In genomic region chr6:60985919-60986318, GRCm38 (mm10) we compare ENCODE assay signal across 12 mouse cellular contexts.
DNase-seq lines count a peak whose midpoint lies in the region; ATAC-seq and TF ChIP-seq lines count a peak whose summit lies in the region.
"Had no signal": no experiment of that assay in that cellular context is flagged by ENCODE, and none has a peak within 500 bp of the region (broad histone marks: within the 10 kb centered on the region; RNA-seq: fewer than 3 reads in every experiment).

No protein-coding gene starts in this region.

- H3K4me2 ChIP-seq in forebrain, embryonic 16.5 days (ENCODE audit: low read length): no peak overlapping the region
- no peak overlapping the region for H3K4me2 ChIP-seq in forebrain, embryonic 12.5 days
- no peak overlapping the region for H3K4me2 ChIP-seq in liver, postnatal 0 days (ENCODE audit: low read depth, low read length)
- no peak overlapping the region for H3K4me2 ChIP-seq in liver, embryonic 11.5 days
- H3K4me2 ChIP-seq: heart, embryonic 11.5 days; limb, embryonic 13.5 days; midbrain, embryonic 12.5 days had no signal

- no peak for TF ChIP-seq EP300 in liver, postnatal 0 days (IDR thresholded peaks at IDR 0.05; ENCODE audit: low read depth)

- H3K36me3 ChIP-seq in forebrain, embryonic 16.5 days (ENCODE audit: control insufficient read depth, insufficient read depth): no peaks in the 10 kb centered on the region
- no peaks in the 10 kb centered on the region for H3K36me3 ChIP-seq in forebrain, embryonic 12.5 days (replicated peaks)
- no peaks in the 10 kb centered on the region for H3K36me3 ChIP-seq in liver, postnatal 0 days (replicated peaks; ENCODE audit: insufficient read depth, low read length)
- H3K36me3 ChIP-seq in liver, embryonic 11.5 days (ENCODE audit: control insufficient read depth, insufficient read depth, low read length): no peaks in the 10 kb centered on the region
- H3K36me3 ChIP-seq: limb, embryonic 13.5 days; midbrain, embryonic 12.5 days had no signal

- DNase-seq in liver, postnatal 0 days: no peak
- no peak for DNase-seq in liver, embryonic 11.5 days (ENCODE audit: low spot score)
- peak; percentile 38 for DNase-seq in R1 (ENCODE audit: low read depth, low spot score)
- peak; percentile 22 for DNase-seq in naive thymus-derived CD4-positive, alpha-beta T cell, adult 2 months (ENCODE audit: low read depth)
- no peak for DNase-seq in Muller cell, postnatal 12 days (ENCODE audit: inconsistent ontology term)
- no peak for DNase-seq in right cerebral cortex, postnatal 14 days
- DNase-seq: kidney, postnatal 10 days had no signal

- H3K9ac ChIP-seq in forebrain, embryonic 16.5 days (replicated peaks; ENCODE audit: low read depth, low read length): no peak overlapping the region
- no peak overlapping the region for H3K9ac ChIP-seq in forebrain, embryonic 12.5 days
- H3K9ac ChIP-seq in liver, postnatal 0 days (replicated peaks): no peak overlapping the region
- no peak overlapping the region for H3K9ac ChIP-seq in liver, embryonic 11.5 days (ENCODE audit: low read depth, low read length)
- H3K9ac ChIP-seq: limb, embryonic 13.5 days; midbrain, embryonic 12.5 days had no signal

- 33% methylated on average over 2 of the region's 2 CpGs for WGBS in forebrain, embryonic 16.5 days
- 42% methylated on average over 2 of the region's 2 CpGs for WGBS in forebrain, embryonic 12.5 days
- WGBS in liver, postnatal 0 days (ENCODE audit: insufficient replicate concordance): 44% methylated on average over 2 of the region's 2 CpGs
- WGBS in liver, embryonic 11.5 days: 37% methylated on average over 2 of the region's 2 CpGs

- peak; percentile 57; the same call in 1 of the 2 replicates for ATAC-seq in forebrain, embryonic 16.5 days
- no peak for ATAC-seq in forebrain, embryonic 12.5 days (ENCODE audit: low FRiP score)
- ATAC-seq in liver, postnatal 0 days: no peak
- no peak for ATAC-seq in liver, embryonic 11.5 days (replicated peaks; ENCODE audit: low FRiP score)

- H3K27me3 ChIP-seq in forebrain, embryonic 16.5 days (replicated peaks; ENCODE audit: control insufficient read depth, insufficient read depth, low read length): no peaks in the 10 kb centered on the region
- no peaks in the 10 kb centered on the region for H3K27me3 ChIP-seq in forebrain, embryonic 12.5 days
- no peaks in the 10 kb centered on the region for H3K27me3 ChIP-seq in liver, postnatal 0 days (ENCODE audit: insufficient read depth, low read length)
- no peaks in the 10 kb centered on the region for H3K27me3 ChIP-seq in liver, embryonic 11.5 days (replicated peaks; ENCODE audit: control insufficient read depth, insufficient read depth, low read length)
- H3K27me3 ChIP-seq: limb, embryonic 13.5 days; midbrain, embryonic 12.5 days had no signal

- H3K9me3 ChIP-seq in forebrain, embryonic 16.5 days (ENCODE audit: control insufficient read depth, low read length): no peaks in the 10 kb centered on the region
- H3K9me3 ChIP-seq in forebrain, embryonic 12.5 days: no peaks in the 10 kb centered on the region
- H3K9me3 ChIP-seq in liver, postnatal 0 days (ENCODE audit: low read length): no peaks in the 10 kb centered on the region
- no peaks in the 10 kb centered on the region for H3K9me3 ChIP-seq in liver, embryonic 11.5 days (ENCODE audit: control insufficient read depth, low read length)
- H3K9me3 ChIP-seq: limb, embryonic 13.5 days; midbrain, embryonic 12.5 days had no signal

- H3K4me1 ChIP-seq in forebrain, embryonic 16.5 days (replicated peaks; ENCODE audit: control insufficient read depth, insufficient read depth, low read length): no peaks in the 10 kb centered on the region
- H3K4me1 ChIP-seq in forebrain, embryonic 12.5 days: no peaks in the 10 kb centered on the region
- no peaks in the 10 kb centered on the region for H3K4me1 ChIP-seq in liver, postnatal 0 days (ENCODE audit: insufficient read depth)
- H3K4me1 ChIP-seq in liver, embryonic 11.5 days (replicated peaks; ENCODE audit: control insufficient read depth, insufficient read depth, low read length): no peaks in the 10 kb centered on the region
- H3K4me1 ChIP-seq: limb, embryonic 13.5 days; midbrain, embryonic 12.5 days had no signal

- peak; percentile 56 for TF ChIP-seq CTCF in liver, postnatal 0 days (IDR thresholded peaks at IDR 0.05; ENCODE audit: low read depth)

- H3K4me3 ChIP-seq in forebrain, embryonic 16.5 days (replicated peaks; ENCODE audit: low read length): no peak overlapping the region
- H3K4me3 ChIP-seq in forebrain, embryonic 12.5 days (replicated peaks): no peak overlapping the region
- no peak overlapping the region for H3K4me3 ChIP-seq in liver, postnatal 0 days (ENCODE audit: low read depth, low read length)
- H3K4me3 ChIP-seq in liver, embryonic 11.5 days (ENCODE audit: low read depth, low read length): no peak overlapping the region
- H3K4me3 ChIP-seq: limb, embryonic 13.5 days; midbrain, embryonic 12.5 days had no signal

- no peak overlapping the region for H3K27ac ChIP-seq in forebrain, embryonic 16.5 days (ENCODE audit: low read length)
- H3K27ac ChIP-seq in forebrain, embryonic 12.5 days: no peak overlapping the region
- no peak overlapping the region for H3K27ac ChIP-seq in liver, postnatal 0 days (ENCODE audit: low read depth)
- H3K27ac ChIP-seq in liver, embryonic 11.5 days (ENCODE audit: low read depth, low read length): no peak overlapping the region
- H3K27ac ChIP-seq: limb, embryonic 13.5 days; midbrain, embryonic 12.5 days had no signal

Comparison
In these comparisons a context has a peak if more than half of its experiments do, and no peak if none do; other contexts are left out.
1. DNase-seq: peak in R1 (single experiment) and naive thymus-derived CD4-positive, alpha-beta T cell, adult 2 months (single experiment); none in liver, postnatal 0 days (single experiment), liver, embryonic 11.5 days (single experiment), Muller cell, postnatal 12 days (single experiment) and right cerebral cortex, postnatal 14 days (single experiment).